Mouse (Mus musculus): ENCODE measurements around the gene Inka1.

Inka1 gene

GRCm38 (mm10) chr9:107950460-107951355 is 35.0 kb downstream of the Inka1 start:
- peak; percentile 85 to 86 for DNase-seq

- no peak for DNase-seq
These were observed 35.8 kb downstream of the Inka1 start, which contains the start of gene Traip for GRCm38 (mm10) chr9:107949922-107950235. TSS of gene Traip (plus strand) at chr9:107950136.

GRCm38 (mm10) chr9:107949184-107949921 is 36.3 kb downstream of the Inka1 start:
- DNase-seq: peak in 1 of 2 experiments; percentile 12

DNA sequence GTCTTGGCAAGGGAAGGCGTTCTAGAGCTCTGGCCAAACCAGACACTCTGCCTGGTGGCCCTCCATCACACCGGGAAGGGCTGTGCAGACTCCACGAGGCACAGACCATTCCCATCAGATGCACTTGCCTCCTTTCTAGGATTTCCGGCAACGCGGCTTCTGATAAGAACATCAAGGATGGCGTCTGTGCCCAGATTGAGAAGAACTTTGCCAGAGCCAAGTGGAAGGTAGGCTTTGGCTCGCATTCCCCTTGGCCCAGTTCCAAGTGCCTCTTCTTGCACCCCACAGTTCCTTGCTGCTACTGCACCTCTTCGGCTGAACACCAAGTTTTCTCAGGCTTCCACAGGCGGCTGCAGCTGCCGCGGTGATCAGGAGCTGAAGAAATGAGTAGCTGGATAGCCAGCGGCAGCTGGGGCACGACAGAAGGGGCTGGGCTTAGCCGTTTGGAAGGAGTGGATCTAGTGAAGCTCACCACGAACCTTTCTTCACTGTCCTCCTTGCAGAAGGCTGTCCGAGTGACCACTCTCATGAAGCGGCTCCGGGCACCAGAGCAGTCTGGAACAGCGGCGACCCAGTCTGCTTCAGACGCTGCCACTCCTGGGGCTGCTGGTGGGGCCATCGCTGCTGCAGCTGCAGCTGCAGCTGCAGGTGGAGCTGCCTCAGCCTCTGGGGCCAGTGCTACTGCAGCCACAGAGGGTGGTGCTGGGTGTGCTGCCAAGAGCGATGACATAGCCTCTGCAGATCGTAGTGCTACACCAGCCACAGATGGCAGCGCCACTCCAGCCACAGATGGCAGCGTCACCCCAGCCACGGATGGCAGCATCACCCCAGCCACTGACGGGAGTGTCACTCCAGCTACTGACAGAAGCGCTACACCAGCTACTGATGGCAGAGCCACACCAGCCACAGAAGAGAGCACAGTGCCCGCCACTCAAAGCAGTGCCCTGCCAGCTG is 38.2 kb downstream of the Inka1 start:
- DNase-seq: no peak

- DNase-seq: no peak
These were observed 48.8 kb downstream of the Inka1 start for GRCm38 (mm10) chr9:107936831-107937230.

DNA sequence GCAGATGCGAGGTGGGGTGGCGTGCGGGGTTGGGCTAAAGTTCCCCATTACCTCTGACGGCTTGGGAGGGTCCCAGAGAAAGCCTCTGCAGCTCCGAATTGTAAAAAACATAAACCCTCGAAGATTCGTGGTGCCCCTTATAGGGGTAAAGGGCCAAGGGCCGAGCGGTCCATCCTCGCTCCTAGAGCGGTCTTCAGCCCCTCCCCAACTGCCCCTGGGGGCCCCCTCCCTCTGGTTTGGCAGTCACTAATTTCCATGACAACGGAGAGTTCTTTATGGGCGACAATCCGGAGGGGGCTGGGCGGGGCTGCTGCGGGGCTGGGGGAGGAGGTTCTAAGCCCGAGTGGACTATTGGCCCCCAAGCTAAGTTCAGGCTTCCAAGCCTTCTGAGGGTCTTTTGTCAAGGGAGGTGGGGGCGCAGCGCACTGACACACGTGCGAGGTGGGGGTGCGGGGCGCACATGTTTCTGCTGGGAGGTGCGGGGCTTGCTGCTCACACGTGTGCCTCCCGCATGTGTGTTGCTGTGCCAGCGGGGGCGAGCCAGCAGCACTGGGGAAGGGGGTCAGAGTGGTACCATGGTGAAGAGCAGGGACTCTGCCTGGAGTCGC is 49.4 kb downstream of the Inka1 start:
- peak in 1 of 2 experiments; percentile 10 for DNase-seq

DNA sequence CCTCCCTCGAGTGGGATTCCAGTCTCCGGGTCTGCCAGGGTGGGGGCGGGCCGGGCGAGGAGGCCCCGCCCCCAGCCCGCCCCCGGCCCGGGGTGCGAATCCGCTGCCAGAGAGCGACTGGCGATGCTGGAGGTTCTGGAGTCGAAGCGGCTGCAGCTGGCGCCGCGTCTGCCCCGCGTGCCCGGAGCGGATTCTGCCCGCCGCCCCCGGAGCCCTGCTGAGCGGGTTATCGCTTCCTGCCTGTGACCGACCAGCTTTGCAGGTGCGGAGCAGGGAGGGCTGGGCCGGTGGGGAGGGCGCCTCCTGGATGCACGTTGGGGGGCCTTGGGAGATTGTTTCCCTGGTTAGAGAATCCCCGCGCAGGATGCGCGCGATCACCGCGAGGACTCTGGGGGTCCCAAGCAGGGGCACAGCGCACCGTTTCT is 49.9 kb downstream of the Inka1 start:
- DNase-seq: peak; percentile 57 to 59

- DNase-seq: peak in 1 of 2 experiments; percentile 4
These were observed 50.3 kb downstream of the Inka1 start, which contains the start of gene Camkv for GRCm38 (mm10) chr9:107935374-107935773. TSS of gene Camkv (plus strand) at chr9:107935674.
